Mouse (Mus musculus): Measurements from ENCODE around the gene Mknk2. TPM values are rescaled to one million over a fixed set of nuclear protein-coding genes. Genes with fewer than 3 reads are reported as not detected.

Gene Mknk2
- polyA plus RNA-seq, 1 experiment from 2014 or later: 85.1 TPM

- Histone ChIP-seq H3K9me3 (ENCODE audit: control insufficient read depth, low read length) (no peaks in the 10 kb centered on the region), H3K4me1 (replicated peaks; ENCODE audit: control insufficient read depth, insufficient read depth, low read length) (0 out of 2 replicates have a peak, but pooled peaks cover 2% of the 10 kb centered on the region), H3K27me3 (ENCODE audit: control insufficient read depth, insufficient read depth, low read length) (no peaks in the 10 kb centered on the region), H3K36me3 (ENCODE audit: control insufficient read depth, insufficient read depth, low read length) (no peaks in the 10 kb centered on the region), H3K4me2 (ENCODE audit: low read depth, low read length, severe bottlenecking) (no peak overlapping the region), H3K27ac (ENCODE audit: low read depth, low read length) (no peak overlapping the region), H3K9ac (ENCODE audit: low read length) (no peak overlapping the region), H3K4me3 (ENCODE audit: low read depth, low read length) (no peak overlapping the region)
- WGBS: 95% methylated on average over 2 of the region's 2 CpGs
- no peak for DNase-seq (ENCODE audit: low spot score)
- no peak for ATAC-seq (replicated peaks; ENCODE audit: low FRiP score)
Observed at GRCm38 (mm10) chr10:80695186-80695585, 17.3 kb upstream of the Mknk2 start.

GRCm38 (mm10) chr10:80694159-80694938, 16.4 kb upstream of the Mknk2 start:
- Histone ChIP-seq H3K27ac (ENCODE audit: low read depth, low read length) (no peak overlapping the region), H3K4me1 (replicated peaks; ENCODE audit: control insufficient read depth, insufficient read depth, low read length) (no peaks in the 10 kb centered on the region), H3K9ac (ENCODE audit: low read length) (no peak overlapping the region), H3K9me3 (ENCODE audit: control insufficient read depth, low read length) (no peaks in the 10 kb centered on the region), H3K4me2 (ENCODE audit: low read depth, low read length, severe bottlenecking) (no peak overlapping the region), H3K4me3 (ENCODE audit: low read depth, low read length) (no peak overlapping the region), H3K36me3 (ENCODE audit: control insufficient read depth, insufficient read depth, low read length) (peaks cover 6% of the 10 kb centered on the region), H3K27me3 (ENCODE audit: control insufficient read depth, insufficient read depth, low read length) (no peaks in the 10 kb centered on the region)
- no peak for ATAC-seq (replicated peaks; ENCODE audit: low FRiP score)
- no peak for DNase-seq (ENCODE audit: low spot score)
- WGBS: 91% methylated on average over 13 of the region's 13 CpGs

GRCm38 (mm10) chr10:80693401-80694045, 15.6 kb upstream of the Mknk2 start:
- Histone ChIP-seq H3K4me3 (ENCODE audit: low read depth, low read length) (no peak overlapping the region), H3K4me1 (replicated peaks; ENCODE audit: control insufficient read depth, insufficient read depth, low read length) (no peaks in the 10 kb centered on the region), H3K9ac (ENCODE audit: low read length) (no peak overlapping the region), H3K9me3 (ENCODE audit: control insufficient read depth, low read length) (no peaks in the 10 kb centered on the region), H3K27me3 (ENCODE audit: control insufficient read depth, insufficient read depth, low read length) (no peaks in the 10 kb centered on the region), H3K27ac (ENCODE audit: low read depth, low read length) (no peak overlapping the region), H3K4me2 (ENCODE audit: low read depth, low read length, severe bottlenecking) (no peak overlapping the region), H3K36me3 (ENCODE audit: control insufficient read depth, insufficient read depth, low read length) (peaks cover 8% of the 10 kb centered on the region)
- 89% methylated on average over 12 of the region's 12 CpGs for WGBS
- ATAC-seq (replicated peaks; ENCODE audit: low FRiP score) (no peak), DNase-seq (ENCODE audit: low spot score) (no peak)

- 88% methylated on average over 14 of the region's 14 CpGs for WGBS
- no peak overlapping the region; the same call in 1 of the 2 replicates for H3K9ac ChIP-seq (ENCODE audit: low read length)
- DNase-seq (ENCODE audit: low spot score): no peak
- H3K4me3 ChIP-seq (ENCODE audit: low read depth, low read length): no peak overlapping the region
- no peak overlapping the region for H3K4me2 ChIP-seq (ENCODE audit: low read depth, low read length, severe bottlenecking)
- no peak overlapping the region for H3K27ac ChIP-seq (ENCODE audit: low read depth, low read length)
- peaks cover 8% of the 10 kb centered on the region for H3K36me3 ChIP-seq (ENCODE audit: control insufficient read depth, insufficient read depth, low read length)
- no peaks in the 10 kb centered on the region for H3K9me3 ChIP-seq (ENCODE audit: control insufficient read depth, low read length)
- no peak for ATAC-seq (replicated peaks; ENCODE audit: low FRiP score)
- no peaks in the 10 kb centered on the region for H3K4me1 ChIP-seq (replicated peaks; ENCODE audit: control insufficient read depth, insufficient read depth, low read length)
- no peaks in the 10 kb centered on the region for H3K27me3 ChIP-seq (ENCODE audit: control insufficient read depth, insufficient read depth, low read length)
Observed at GRCm38 (mm10) chr10:80692249-80693165, 14.6 kb upstream of the Mknk2 start.

GRCm38 (mm10) chr10:80687850-80688249, 9.9 kb upstream of the Mknk2 start:
- no peaks in the 10 kb centered on the region for H3K4me1 ChIP-seq (replicated peaks; ENCODE audit: control insufficient read depth, insufficient read depth, low read length)
- H3K27ac ChIP-seq (ENCODE audit: low read depth, low read length): no peak overlapping the region
- WGBS: 52% methylated on average over 5 of the region's 5 CpGs
- H3K4me2 ChIP-seq (ENCODE audit: low read depth, low read length, severe bottlenecking): no peak overlapping the region
- no peak overlapping the region for H3K4me3 ChIP-seq (ENCODE audit: low read depth, low read length)
- H3K36me3 ChIP-seq (ENCODE audit: control insufficient read depth, insufficient read depth, low read length): peaks cover 11% of the 10 kb centered on the region
- H3K9ac ChIP-seq (ENCODE audit: low read length): no peak overlapping the region
- no peaks in the 10 kb centered on the region for H3K27me3 ChIP-seq (ENCODE audit: control insufficient read depth, insufficient read depth, low read length)
- no peaks in the 10 kb centered on the region for H3K9me3 ChIP-seq (ENCODE audit: control insufficient read depth, low read length)
- no peak for DNase-seq (ENCODE audit: low spot score)
- ATAC-seq (replicated peaks; ENCODE audit: low FRiP score): no peak

GRCm38 (mm10) chr10:80686617-80687016, 8.7 kb upstream of the Mknk2 start:
- Histone ChIP-seq H3K27ac (ENCODE audit: low read depth, low read length) (no peak overlapping the region), H3K36me3 (ENCODE audit: control insufficient read depth, insufficient read depth, low read length) (peaks cover 11% of the 10 kb centered on the region), H3K4me3 (ENCODE audit: low read depth, low read length) (no peak overlapping the region), H3K9me3 (ENCODE audit: control insufficient read depth, low read length) (no peaks in the 10 kb centered on the region), H3K4me1 (replicated peaks; ENCODE audit: control insufficient read depth, insufficient read depth, low read length) (no peaks in the 10 kb centered on the region), H3K9ac (ENCODE audit: low read length) (no peak overlapping the region), H3K4me2 (ENCODE audit: low read depth, low read length, severe bottlenecking) (no peak overlapping the region), H3K27me3 (ENCODE audit: control insufficient read depth, insufficient read depth, low read length) (no peaks in the 10 kb centered on the region)
- DNase-seq (ENCODE audit: low spot score) (no peak), ATAC-seq (replicated peaks; ENCODE audit: low FRiP score) (no peak)
- WGBS: 94% methylated on average over 3 of the region's 3 CpGs

GRCm38 (mm10) chr10:80684984-80685383, 7.1 kb upstream of the Mknk2 start:
- Histone ChIP-seq H3K27me3 (ENCODE audit: control insufficient read depth, insufficient read depth, low read length) (no peaks in the 10 kb centered on the region), H3K9me3 (ENCODE audit: control insufficient read depth, low read length) (no peaks in the 10 kb centered on the region), H3K4me2 (ENCODE audit: low read depth, low read length, severe bottlenecking) (no peak overlapping the region), H3K9ac (ENCODE audit: low read length) (no peak overlapping the region), H3K4me3 (ENCODE audit: low read depth, low read length) (no peak overlapping the region), H3K36me3 (ENCODE audit: control insufficient read depth, insufficient read depth, low read length) (peaks cover 11% of the 10 kb centered on the region), H3K27ac (ENCODE audit: low read depth, low read length) (no peak overlapping the region), H3K4me1 (replicated peaks; ENCODE audit: control insufficient read depth, insufficient read depth, low read length) (no peaks in the 10 kb centered on the region)
- whole genome bisulfite sequencing: 90% methylated on average over 4 of the region's 4 CpGs
- no peak for ATAC-seq (replicated peaks; ENCODE audit: low FRiP score)
- DNase-seq (ENCODE audit: low spot score): no peak

GRCm38 (mm10) chr10:80684214-80684613, 6.3 kb upstream of the Mknk2 start:
- DNase-seq (ENCODE audit: low spot score): no peak

More at GRCm38 (mm10) chr10:80684214-80684613, 6.3 kb upstream of the Mknk2 start:
- Histone ChIP-seq H3K36me3 (ENCODE audit: control insufficient read depth, insufficient read depth, low read length) (peaks cover 4% of the 10 kb centered on the region), H3K4me2 (ENCODE audit: low read depth, low read length, severe bottlenecking) (no peak overlapping the region), H3K27me3 (ENCODE audit: control insufficient read depth, insufficient read depth, low read length) (no peaks in the 10 kb centered on the region), H3K4me3 (ENCODE audit: low read depth, low read length) (no peak overlapping the region), H3K27ac (ENCODE audit: low read depth, low read length) (no peak overlapping the region), H3K4me1 (replicated peaks; ENCODE audit: control insufficient read depth, insufficient read depth, low read length) (no peaks in the 10 kb centered on the region), H3K9ac (ENCODE audit: low read length) (no peak overlapping the region), H3K9me3 (ENCODE audit: control insufficient read depth, low read length) (no peaks in the 10 kb centered on the region)
- ATAC-seq (replicated peaks; ENCODE audit: low FRiP score): no peak
- WGBS: 49% methylated on average over 6 of the region's 6 CpGs

All from forebrain, embryonic 11.5 days (tissue).